Mouse (Mus musculus) liver, embryonic 16.5 days (tissue): ENCODE results near the gene Pamr1. TPM values are rescaled to one million over a fixed set of nuclear protein-coding genes. Genes with fewer than 3 reads are reported as not detected.

Experiments
- ATAC-seq: fragments of 200-750 bp; cut with Nextera tagmentation; 2 replicates; pipeline ENCODE4 v1.8.0; 2017; ENCODE audit warnings: low read depth, mild to moderate bottlenecking, moderate number of reproducible peaks, moderate library complexity
- H3K27ac ChIP-seq: fragments of 300-500 bp; sonication (generic); 2 replicates; pipeline ENCODE4 v1.5.1; 2014; ENCODE audit warnings: mild to moderate bottlenecking, low read length
- H3K27me3 ChIP-seq: fragments of 300-500 bp; sonication (generic); 2 replicates; pipeline ENCODE4 v1.6.1; 2014; ENCODE audit warnings: low read depth, low read length, mixed read lengths; ENCODE audit not compliant: control insufficient read depth, insufficient read depth
- H3K36me3 ChIP-seq: fragments of 300-500 bp; sonication (generic); 2 replicates; pipeline ENCODE4 v1.6.1; 2014; ENCODE audit warnings: mild to moderate bottlenecking; ENCODE audit not compliant: control insufficient read depth, insufficient read depth
- H3K4me1 ChIP-seq: fragments of 300-500 bp; sonication (generic); 2 replicates; pipeline ENCODE4 v1.6.1; 2014; ENCODE audit warnings: low read depth, low read length, mixed read lengths; ENCODE audit not compliant: control insufficient read depth
- H3K4me2 ChIP-seq: fragments of 300-500 bp; sonication (generic); 2 replicates; pipeline ENCODE4 v1.6.1; 2014; ENCODE audit warnings: low read depth, low read length, mixed read lengths
- H3K4me3 ChIP-seq: fragments of 300-500 bp; sonication (generic); 2 replicates; pipeline ENCODE4 v1.5.1; 2014; ENCODE audit warnings: low read depth, mild to moderate bottlenecking, low read length
- H3K9ac ChIP-seq: fragments of 300-500 bp; sonication (generic); 2 replicates; pipeline ENCODE4 v1.6.1; 2014; ENCODE audit warnings: low read depth, low read length
- H3K9me3 ChIP-seq: fragments of 300-500 bp; sonication (generic); replicated peaks from 2 replicates; pipeline ENCODE4 v1.6.1; 2016; ENCODE audit warnings: low read length; ENCODE audit not compliant: control insufficient read depth
- WGBS: fragments of 180-500 bp; shearing (Covaris S2); extraction: QIAGEN DNeasy Blood & Tissue Kit; methylation state at CpG from one replicate; pipeline ENCODE4 v1.1.7; 2014; ENCODE audit not compliant: insufficient replicate concordance; 5-methylcytosine and 5-hydroxymethylcytosine counted together
- polyA plus RNA-seq: library from polyadenylated mRNA; unstranded; fragments of >200 nt; fragmentation: Nextera tagmentation; extraction: Ambion mirVana; gene quantifications from 2 replicates; pipeline ENCODE4 v1.2.1, GENCODE M21; 2015

The Pamr1 gene
- polyA plus RNA-seq, 1 experiment from 2014 or later, result 8.6 TPM

- no peak overlapping the region for H3K4me3 ChIP-seq
- no peaks in the 10 kb centered on the region for H3K36me3 ChIP-seq
- no peaks in the 10 kb centered on the region for H3K27me3 ChIP-seq
- no peak overlapping the region for H3K4me2 ChIP-seq
- no peak for ATAC-seq
- H3K27ac ChIP-seq, result no peak overlapping the region
- no peaks in the 10 kb centered on the region for H3K4me1 ChIP-seq
- WGBS, result 73% methylated on average over 1 of the region's 1 CpGs
- no peak overlapping the region for H3K9ac ChIP-seq
- H3K9me3 ChIP-seq, result no peaks in the 10 kb centered on the region
Measured at GRCm38 (mm10) chr2:102624538-102624937, 74.7 kb downstream of the Pamr1 start.

GRCm38 (mm10) chr2:102632361-102632760 lies 82.5 kb downstream of the Pamr1 start:
- Histone ChIP-seq H3K4me1 (no peaks in the 10 kb centered on the region), H3K36me3 (no peaks in the 10 kb centered on the region), H3K4me2 (no peak overlapping the region), H3K9me3 (no peaks in the 10 kb centered on the region), H3K27me3 (no peaks in the 10 kb centered on the region), H3K4me3 (no peak overlapping the region), H3K9ac (no peak overlapping the region), H3K27ac (no peak overlapping the region)
- WGBS, result 72% methylated on average over 4 of the region's 4 CpGs
- no peak for ATAC-seq

DNA sequence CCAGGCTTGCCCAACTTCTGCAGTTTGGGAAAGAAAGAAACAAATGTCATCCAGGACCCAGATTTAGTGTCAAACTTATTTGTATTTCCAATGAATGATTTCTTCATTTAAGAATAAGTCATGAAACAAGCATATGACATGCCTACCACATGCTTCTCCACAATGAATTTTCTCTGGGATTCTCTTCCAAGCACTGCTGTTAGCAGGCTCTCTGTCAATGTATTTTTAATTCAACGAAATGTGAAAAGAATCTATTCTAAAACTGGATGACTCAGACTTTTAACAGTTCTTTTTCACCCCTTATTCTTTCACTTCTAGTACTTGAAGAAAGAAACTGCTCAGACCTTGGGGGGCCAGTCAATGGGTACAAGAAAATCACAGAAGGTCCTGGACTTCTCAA lies 84.2 kb downstream of the Pamr1 start:
- WGBS, result 61% methylated on average over 1 of the region's 1 CpGs
- H3K4me2 ChIP-seq, result no peak overlapping the region
- no peak overlapping the region for H3K9ac ChIP-seq
- no peak overlapping the region for H3K27ac ChIP-seq
- H3K4me3 ChIP-seq, result no peak overlapping the region
- no peak for ATAC-seq
- H3K27me3 ChIP-seq, result no peaks in the 10 kb centered on the region
- no peaks in the 10 kb centered on the region for H3K9me3 ChIP-seq
- H3K36me3 ChIP-seq, result no peaks in the 10 kb centered on the region
- H3K4me1 ChIP-seq, result no peaks in the 10 kb centered on the region

GRCm38 (mm10) chr2:102635523-102636060 lies 85.8 kb downstream of the Pamr1 start:
- 53% methylated on average over 3 of the region's 3 CpGs for WGBS
- Histone ChIP-seq H3K4me2 (no peak overlapping the region), H3K36me3 (no peaks in the 10 kb centered on the region), H3K27me3 (no peaks in the 10 kb centered on the region), H3K9me3 (no peaks in the 10 kb centered on the region), H3K27ac (no peak overlapping the region), H3K4me1 (no peaks in the 10 kb centered on the region), H3K9ac (no peak overlapping the region), H3K4me3 (no peak overlapping the region)
- ATAC-seq, result no peak

GRCm38 (mm10) chr2:102636116-102636600 lies 86.3 kb downstream of the Pamr1 start:
- H3K9ac ChIP-seq, result no peak overlapping the region
- no peak overlapping the region for H3K4me2 ChIP-seq
- no peaks in the 10 kb centered on the region for H3K4me1 ChIP-seq
- 73% methylated on average over 7 of the region's 7 CpGs for WGBS
- H3K4me3 ChIP-seq, result no peak overlapping the region
- no peaks in the 10 kb centered on the region for H3K9me3 ChIP-seq
- no peak overlapping the region for H3K27ac ChIP-seq
- no peaks in the 10 kb centered on the region for H3K27me3 ChIP-seq
- H3K36me3 ChIP-seq, result no peaks in the 10 kb centered on the region
- ATAC-seq, result no peak

- Histone ChIP-seq H3K4me2 (no peak overlapping the region), H3K36me3 (no peaks in the 10 kb centered on the region), H3K4me3 (no peak overlapping the region), H3K9ac (no peak overlapping the region), H3K4me1 (no peaks in the 10 kb centered on the region), H3K9me3 (no peaks in the 10 kb centered on the region), H3K27ac (no peak overlapping the region), H3K27me3 (no peaks in the 10 kb centered on the region)
- 36% methylated on average over 5 of the region's 5 CpGs for WGBS
- no peak for ATAC-seq
Measured at GRCm38 (mm10) chr2:102638140-102638539, 88.3 kb downstream of the Pamr1 start.

- Histone ChIP-seq H3K9me3 (no peaks in the 10 kb centered on the region), H3K4me3 (no peak overlapping the region), H3K4me1 (no peaks in the 10 kb centered on the region), H3K27me3 (no peaks in the 10 kb centered on the region), H3K9ac (no peak overlapping the region), H3K4me2 (no peak overlapping the region), H3K36me3 (no peaks in the 10 kb centered on the region), H3K27ac (no peak overlapping the region)
- WGBS, result 41% methylated on average over 2 of the region's 2 CpGs
- ATAC-seq, result no peak
Measured at GRCm38 (mm10) chr2:102638690-102639089, 88.9 kb downstream of the Pamr1 start.

DNA sequence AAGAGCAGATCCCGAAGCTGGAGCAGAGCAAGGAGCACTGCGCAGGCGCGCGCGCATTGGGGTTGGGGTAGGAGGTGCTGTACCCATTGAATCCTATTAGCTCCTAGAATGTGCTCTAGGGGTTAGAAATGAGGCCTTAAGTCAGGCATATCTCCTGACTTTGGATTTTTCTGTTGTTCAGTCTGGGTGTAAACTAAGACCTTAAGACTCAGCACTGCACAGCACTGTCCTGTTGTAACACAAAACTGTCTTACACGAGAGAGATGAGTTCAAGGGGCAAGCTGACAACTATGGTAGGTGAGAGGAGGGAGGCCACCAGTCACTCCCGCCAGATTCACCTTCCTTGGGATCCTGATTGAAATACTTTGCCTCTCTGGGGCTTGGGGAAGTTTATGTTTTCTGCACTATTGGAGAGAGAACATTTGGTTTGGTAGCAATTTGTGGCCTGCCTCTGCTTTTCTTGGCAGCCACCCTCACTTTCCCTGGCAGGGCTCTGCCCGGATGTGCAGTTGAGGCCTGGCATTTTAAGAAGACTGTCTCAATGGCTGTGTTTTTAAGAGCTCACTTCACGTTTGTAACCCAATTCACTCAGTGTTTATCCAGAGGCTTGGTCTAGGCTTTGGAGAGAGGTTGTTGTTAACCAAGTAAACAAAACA lies 99.2 kb downstream of the Pamr1 start:
- Histone ChIP-seq H3K36me3 (no peaks in the 10 kb centered on the region), H3K9me3 (no peaks in the 10 kb centered on the region), H3K27ac (no peak overlapping the region), H3K4me3 (no peak overlapping the region), H3K9ac (no peak overlapping the region), H3K27me3 (no peaks in the 10 kb centered on the region), H3K4me2 (no peak overlapping the region), H3K4me1 (no peaks in the 10 kb centered on the region)
- 63% methylated on average over 10 of the region's 10 CpGs for WGBS
- no peak for ATAC-seq

GRCm38 (mm10) chr2:102650322-102650721 lies 100.5 kb downstream of the Pamr1 start:
- Histone ChIP-seq H3K36me3 (no peaks in the 10 kb centered on the region), H3K27ac (no peak overlapping the region), H3K9ac (no peak overlapping the region), H3K4me1 (no peaks in the 10 kb centered on the region), H3K9me3 (no peaks in the 10 kb centered on the region), H3K4me2 (no peak overlapping the region), H3K27me3 (no peaks in the 10 kb centered on the region), H3K4me3 (no peak overlapping the region)
- ATAC-seq, result no peak
- WGBS, result 50% methylated on average over 4 of the region's 4 CpGs
